Mouse (Mus musculus) kidney, adult 2 months (tissue): ENCODE measurements around the gene Abracl.

Experiments used
- CTCF ChIP-seq: fragments of 200-500 bp; conservative IDR thresholded peaks from 2 replicates; pipeline ENCODE4 v1.5.1; 2011; ENCODE audit warnings: low read depth, mild to moderate bottlenecking, control low read depth, low read length, moderate library complexity, mixed read lengths; ENCODE audit not compliant: insufficient read depth, insufficient read length
- POLR2A ChIP-seq: fragments of 200-500 bp; IDR thresholded peaks from one replicate; pipeline ENCODE4 v1.6.1; 2011; ENCODE audit warnings: low read depth, low read length, control low read depth

DNA sequence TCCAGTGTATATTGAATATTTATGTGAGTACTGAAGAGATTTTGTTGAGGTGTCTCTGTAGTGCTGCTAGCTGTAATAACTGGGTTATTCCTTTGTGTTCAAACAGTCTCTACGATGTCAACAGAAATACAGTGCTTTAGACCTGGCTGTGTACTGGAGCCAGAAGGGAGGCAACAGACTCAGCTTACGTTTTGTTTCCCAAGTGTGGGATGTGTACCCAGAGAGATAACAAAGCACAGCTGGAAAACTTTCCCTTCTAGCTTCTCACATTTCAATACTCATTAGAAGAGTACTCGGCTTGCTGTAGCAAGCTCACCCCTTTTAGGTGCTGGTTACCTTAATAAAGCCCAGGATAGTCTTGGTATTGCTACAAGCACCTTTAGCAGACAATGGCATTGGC is 49.8 kb upstream of the Abracl start:
- no peak for TF ChIP-seq CTCF
- TF ChIP-seq POLR2A: no peak
